Mouse (Mus musculus): Measurements from ENCODE around the gene Usp22.

DNA sequence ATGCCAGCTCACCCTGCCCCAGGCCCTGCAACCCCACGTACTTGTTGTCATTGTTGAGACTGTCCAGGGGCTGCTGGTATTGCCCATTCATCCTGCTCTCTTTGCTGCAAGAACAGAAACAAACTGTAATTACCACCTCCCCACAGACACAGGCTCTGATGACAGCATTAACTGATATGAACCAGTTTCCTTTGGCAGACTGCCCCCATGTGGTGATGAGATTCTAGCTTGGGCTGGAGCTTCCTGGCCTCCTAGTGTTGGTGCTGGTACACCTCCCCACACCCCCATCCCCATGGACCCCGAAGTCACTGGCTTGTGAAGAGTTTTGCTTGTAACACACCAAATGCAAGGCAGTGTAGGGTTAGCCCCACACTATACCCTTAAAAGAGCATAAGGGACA, 19.1 kb downstream of the Usp22 start:
- TF ChIP-seq CTCF (conservative IDR thresholded peaks at IDR 0.05; ENCODE audit: low read length) (no peak), POU5F1 (IDR thresholded peaks at IDR 0.05; ENCODE audit: borderline replicate concordance, low read length) (no peak)

Data from E14TG2a.4 (cell line).